Mouse (Mus musculus) liver, embryonic 11.5 days (tissue): ENCODE results near the gene Pik3r2. TPM values are rescaled to one million over a fixed set of nuclear protein-coding genes. Genes with fewer than 3 reads are reported as not detected.

Source experiments
- ATAC-seq: fragments of 200-750 bp; cut with Nextera tagmentation; replicated peaks from 2 replicates; pipeline ENCODE4 v1.8.0; 2017; ENCODE audit warnings: moderate number of reproducible peaks, mild to moderate bottlenecking, moderate TSS enrichment, moderate library complexity; ENCODE audit not compliant: low FRiP score
- DNase-seq: peaks from one replicate; pipeline ENCODE4 v3.0.0-alpha.2; 2017; ENCODE audit warnings: low spot score
- H3K27ac ChIP-seq: fragments of 300-500 bp; sonication (generic); 2 replicates; pipeline ENCODE4 v1.5.1; 2014; ENCODE audit warnings: mild to moderate bottlenecking, low read depth, low read length, control low read depth
- H3K27me3 ChIP-seq: fragments of 300-500 bp; sonication (generic); replicated peaks from 2 replicates; pipeline ENCODE4 v1.6.1; 2014; ENCODE audit warnings: low read length, mixed read lengths; ENCODE audit not compliant: control insufficient read depth, insufficient read depth
- H3K36me3 ChIP-seq: fragments of 300-500 bp; sonication (generic); 2 replicates; pipeline ENCODE4 v1.6.1; 2014; ENCODE audit warnings: mild to moderate bottlenecking, low read length, moderate library complexity, mixed read lengths; ENCODE audit not compliant: control insufficient read depth, insufficient read depth
- H3K4me1 ChIP-seq: fragments of 300-500 bp; sonication (generic); replicated peaks from 2 replicates; pipeline ENCODE4 v1.6.1; 2014; ENCODE audit warnings: low read length, mixed read lengths; ENCODE audit not compliant: control insufficient read depth, insufficient read depth
- H3K4me2 ChIP-seq: fragments of 300-500 bp; sonication (generic); 2 replicates; pipeline ENCODE4 v1.6.1; 2014; ENCODE audit warnings: mild to moderate bottlenecking, control low read depth, moderate library complexity
- H3K4me3 ChIP-seq: fragments of 300-500 bp; sonication (generic); 2 replicates; pipeline ENCODE4 v1.5.1; 2014; ENCODE audit warnings: low read depth, low read length, control low read depth
- H3K9ac ChIP-seq: fragments of 300-500 bp; sonication (generic); 2 replicates; pipeline ENCODE4 v1.6.1; 2014; ENCODE audit warnings: low read depth, low read length, control low read depth
- H3K9me3 ChIP-seq: fragments of 300-500 bp; sonication (generic); 2 replicates; pipeline ENCODE4 v1.6.1; 2016; ENCODE audit warnings: low read length, inconsistent platforms, mixed read lengths; ENCODE audit not compliant: control insufficient read depth
- WGBS: fragments of 180-500 bp; shearing (Covaris S2); extraction: QIAGEN DNeasy Blood & Tissue Kit; methylation state at CpG from one replicate; pipeline ENCODE4 v1.1.7; 2014; 5-methylcytosine and 5-hydroxymethylcytosine counted together
- polyA plus RNA-seq: library from polyadenylated mRNA; unstranded; fragments of >200 nt; fragmentation: Nextera tagmentation; extraction: Ambion mirVana; gene quantifications from 2 replicates; pipeline ENCODE4 v1.2.1, GENCODE M21; 2014

Pik3r2 gene
- polyA plus RNA-seq, 1 experiment from 2014 or later = 41.5 TPM

- Histone ChIP-seq H3K27ac (peak overlapping the region; percentile 4; the same call in 1 of the 2 replicates), H3K4me3 (peak overlapping the region; percentile 63), H3K9ac (peak overlapping the region; percentile 52), H3K4me1 (peaks cover 22% of the 10 kb centered on the region), H3K36me3 (no peaks in the 10 kb centered on the region), H3K4me2 (peak overlapping the region; percentile 99), H3K9me3 (no peaks in the 10 kb centered on the region), H3K27me3 (peaks cover 28% of the 10 kb centered on the region)
- DNase-seq = peak; percentile 66
- peak; percentile 56; the same call in 1 of the 2 replicates for ATAC-seq
- WGBS = under 1% methylated on average over 47 of the region's 47 CpGs
Observed at GRCm38 (mm10) chr8:70803761-70804480, 27.4 kb upstream of the Pik3r2 start.

GRCm38 (mm10) chr8:70802786-70803510 is 26.4 kb upstream of the Pik3r2 start:
- H3K36me3 ChIP-seq = no peaks in the 10 kb centered on the region
- DNase-seq (no peak), ATAC-seq (no peak)
- no peaks in the 10 kb centered on the region for H3K9me3 ChIP-seq
- peak overlapping the region; percentile 99 for H3K4me2 ChIP-seq
- H3K4me3 ChIP-seq = peak overlapping the region; percentile 63; the same call in 1 of the 2 replicates
- peaks cover 37% of the 10 kb centered on the region for H3K27me3 ChIP-seq
- peaks cover 25% of the 10 kb centered on the region for H3K4me1 ChIP-seq
- no peak overlapping the region for H3K9ac ChIP-seq
- 72% methylated on average over 11 of the region's 11 CpGs for WGBS
- H3K27ac ChIP-seq = no peak overlapping the region

GRCm38 (mm10) chr8:70801830-70802229 is 25.3 kb upstream of the Pik3r2 start:
- Histone ChIP-seq H3K4me2 (no peak overlapping the region), H3K9me3 (no peaks in the 10 kb centered on the region), H3K4me1 (peaks cover 23% of the 10 kb centered on the region), H3K36me3 (no peaks in the 10 kb centered on the region), H3K27ac (no peak overlapping the region), H3K27me3 (peaks cover 42% of the 10 kb centered on the region), H3K4me3 (no peak overlapping the region), H3K9ac (no peak overlapping the region)
- WGBS = 74% methylated on average over 1 of the region's 1 CpGs
- ATAC-seq (no peak), DNase-seq (no peak)

- H3K4me1 ChIP-seq = peaks cover 23% of the 10 kb centered on the region
- H3K4me2 ChIP-seq = no peak overlapping the region
- H3K27me3 ChIP-seq = peaks cover 47% of the 10 kb centered on the region
- 25% methylated on average over 15 of the region's 15 CpGs for WGBS
- ATAC-seq (no peak), DNase-seq (no peak)
- H3K9ac ChIP-seq = no peak overlapping the region
- H3K4me3 ChIP-seq = no peak overlapping the region
- H3K36me3 ChIP-seq = no peaks in the 10 kb centered on the region
- no peak overlapping the region for H3K27ac ChIP-seq
- no peaks in the 10 kb centered on the region for H3K9me3 ChIP-seq
Observed at GRCm38 (mm10) chr8:70801156-70801555, 24.6 kb upstream of the Pik3r2 start.

- ATAC-seq (no peak), DNase-seq (no peak)
- Histone ChIP-seq H3K4me3 (no peak overlapping the region), H3K4me1 (peaks cover 24% of the 10 kb centered on the region), H3K27me3 (peaks cover 48% of the 10 kb centered on the region), H3K9me3 (no peaks in the 10 kb centered on the region), H3K4me2 (no peak overlapping the region), H3K36me3 (no peaks in the 10 kb centered on the region), H3K9ac (no peak overlapping the region), H3K27ac (no peak overlapping the region)
- whole genome bisulfite sequencing = 54% methylated on average over 10 of the region's 10 CpGs
Observed at GRCm38 (mm10) chr8:70800648-70801047, 24.1 kb upstream of the Pik3r2 start.

GRCm38 (mm10) chr8:70798281-70798680 is 21.8 kb upstream of the Pik3r2 start:
- peaks cover 48% of the 10 kb centered on the region for H3K27me3 ChIP-seq
- ATAC-seq (no peak), DNase-seq (no peak)
- no peaks in the 10 kb centered on the region for H3K9me3 ChIP-seq
- H3K4me2 ChIP-seq = peak overlapping the region; percentile 97
- H3K4me1 ChIP-seq = peaks cover 16% of the 10 kb centered on the region
- H3K4me3 ChIP-seq = peak overlapping the region; percentile 60
- H3K36me3 ChIP-seq = no peaks in the 10 kb centered on the region
- no peak overlapping the region; the same call in 1 of the 2 replicates for H3K9ac ChIP-seq
- 16% methylated on average over 15 of the region's 15 CpGs for WGBS
- H3K27ac ChIP-seq = no peak overlapping the region

GRCm38 (mm10) chr8:70797081-70798070 is 20.9 kb upstream of the Pik3r2 start:
- H3K4me1 ChIP-seq = peaks cover 25% of the 10 kb centered on the region
- H3K9ac ChIP-seq = peak overlapping the region; percentile 75

More at GRCm38 (mm10) chr8:70797081-70798070, 20.9 kb upstream of the Pik3r2 start:
- ATAC-seq (peak; percentile 84), DNase-seq (peak; percentile 94)
- under 1% methylated on average over 57 of the region's 57 CpGs for WGBS
- H3K27me3 ChIP-seq = peaks cover 48% of the 10 kb centered on the region
- no peaks in the 10 kb centered on the region for H3K9me3 ChIP-seq
- H3K4me3 ChIP-seq = peak overlapping the region; percentile 60
- peak overlapping the region; percentile 9; the same call in 1 of the 2 replicates for H3K27ac ChIP-seq
- peak overlapping the region; percentile 97 for H3K4me2 ChIP-seq
- H3K36me3 ChIP-seq = no peaks in the 10 kb centered on the region
